Mouse (Mus musculus) hindbrain, postnatal 0 days (tissue): ENCODE measurements around the gene Hormad1. TPM values are rescaled to one million over a fixed set of nuclear protein-coding genes. Genes with fewer than 3 reads are reported as not detected.

ENCODE experiments used
- ATAC-seq: fragments of 200-750 bp; cut with Nextera tagmentation; 2 replicates; pipeline ENCODE4 v1.8.0; 2017; ENCODE audit warnings: mild to moderate bottlenecking, moderate TSS enrichment, moderate library complexity
- DNase-seq: peaks from one replicate; pipeline ENCODE4 v3.0.0-alpha.2; 2015; ENCODE audit warnings: low spot score
- H3K27ac ChIP-seq: fragments of 300-500 bp; sonication (generic); 2 replicates; pipeline ENCODE4 v1.5.1; 2014; ENCODE audit warnings: mild to moderate bottlenecking
- H3K27me3 ChIP-seq: fragments of 300-500 bp; sonication (generic); 2 replicates; pipeline ENCODE4 v1.6.1; 2014; ENCODE audit warnings: low read length, mixed read lengths; ENCODE audit not compliant: insufficient read depth
- H3K36me3 ChIP-seq: fragments of 300-500 bp; sonication (generic); 2 replicates; pipeline ENCODE4 v1.6.1; 2014; ENCODE audit warnings: low read length, mixed read lengths; ENCODE audit not compliant: insufficient read depth
- H3K4me1 ChIP-seq: fragments of 300-500 bp; sonication (generic); 2 replicates; pipeline ENCODE4 v1.6.1; 2014; ENCODE audit warnings: antibody characterized with exemption, low read length, mixed read lengths; ENCODE audit not compliant: insufficient read depth
- H3K4me2 ChIP-seq: fragments of 300-500 bp; sonication (generic); 2 replicates; pipeline ENCODE4 v1.6.1; 2014; ENCODE audit warnings: low read depth, mild to moderate bottlenecking, low read length, moderate library complexity, mixed read lengths
- H3K4me3 ChIP-seq: fragments of 300-500 bp; sonication (generic); 2 replicates; pipeline ENCODE4 v1.5.1; 2014; ENCODE audit warnings: low read length
- H3K9ac ChIP-seq: fragments of 300-500 bp; sonication (generic); replicated peaks from 2 replicates; pipeline ENCODE4 v1.6.1; 2014; ENCODE audit warnings: mild to moderate bottlenecking, low read length, moderate library complexity, mixed read lengths
- H3K9me3 ChIP-seq: fragments of 300-500 bp; sonication (generic); 2 replicates; pipeline ENCODE4 v1.6.1; 2016; ENCODE audit warnings: low read length, mixed read lengths
- CTCF ChIP-seq: IDR thresholded peaks from 2 replicates; pipeline ENCODE4 v1.5.1; 2016; ENCODE audit warnings: antibody characterized with exemption, control low read depth, low read depth
- WGBS: fragments of 180-500 bp; shearing (Covaris S2); extraction: QIAGEN DNeasy Blood & Tissue Kit; methylation state at CpG from one replicate; pipeline ENCODE4 v1.1.7; 2014; 5-methylcytosine and 5-hydroxymethylcytosine counted together
- polyA plus RNA-seq: library from polyadenylated mRNA; unstranded; fragments of >200 nt; fragmentation: Nextera tagmentation; extraction: Ambion mirVana; gene quantifications from 2 replicates; pipeline ENCODE4 v1.2.1, GENCODE M21; 2015
- total RNA-seq: library from RNA; depleted of rRNA; stranded (reverse); fragments of >200 nt; gene quantifications from 2 replicates; pipeline ENCODE4 v1.2.3, GENCODE M21; 2014; rRNA removed

The Hormad1 gene
- total and polyA plus RNA-seq, 2 experiments from 2014 or later = not detected

DNA sequence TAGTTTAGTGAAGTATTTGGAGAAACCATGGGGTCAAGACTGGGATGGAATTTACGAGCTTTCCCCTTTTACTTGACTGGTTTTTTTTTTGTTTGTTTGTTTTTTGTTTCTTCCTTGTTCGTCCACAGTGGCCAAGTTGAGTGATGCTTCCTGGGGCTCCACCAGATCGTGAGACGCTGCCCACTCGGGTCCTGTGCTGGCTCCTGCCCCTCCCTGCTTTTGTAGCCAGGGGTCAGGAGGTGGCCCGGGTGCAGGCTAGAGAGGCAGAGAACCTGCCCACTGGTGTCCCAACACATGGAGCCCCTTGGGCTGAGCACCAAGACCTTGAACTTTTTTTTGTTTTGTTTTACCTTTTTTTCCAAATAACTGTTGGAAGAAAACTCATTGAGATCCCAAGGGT lies 71.8 kb downstream of the Hormad1 start:
- no peak for ATAC-seq
- Histone ChIP-seq H3K9me3 (no peaks in the 10 kb centered on the region), H3K4me2 (no peak overlapping the region), H3K27me3 (no peaks in the 10 kb centered on the region), H3K9ac (no peak overlapping the region), H3K4me3 (no peak overlapping the region), H3K4me1 (peaks cover 4% of the 10 kb centered on the region), H3K36me3 (peaks cover 62% of the 10 kb centered on the region), H3K27ac (no peak overlapping the region)
- no peak for TF ChIP-seq CTCF
- DNase-seq = no peak
- 74% methylated on average over 6 of the region's 6 CpGs for WGBS

DNA sequence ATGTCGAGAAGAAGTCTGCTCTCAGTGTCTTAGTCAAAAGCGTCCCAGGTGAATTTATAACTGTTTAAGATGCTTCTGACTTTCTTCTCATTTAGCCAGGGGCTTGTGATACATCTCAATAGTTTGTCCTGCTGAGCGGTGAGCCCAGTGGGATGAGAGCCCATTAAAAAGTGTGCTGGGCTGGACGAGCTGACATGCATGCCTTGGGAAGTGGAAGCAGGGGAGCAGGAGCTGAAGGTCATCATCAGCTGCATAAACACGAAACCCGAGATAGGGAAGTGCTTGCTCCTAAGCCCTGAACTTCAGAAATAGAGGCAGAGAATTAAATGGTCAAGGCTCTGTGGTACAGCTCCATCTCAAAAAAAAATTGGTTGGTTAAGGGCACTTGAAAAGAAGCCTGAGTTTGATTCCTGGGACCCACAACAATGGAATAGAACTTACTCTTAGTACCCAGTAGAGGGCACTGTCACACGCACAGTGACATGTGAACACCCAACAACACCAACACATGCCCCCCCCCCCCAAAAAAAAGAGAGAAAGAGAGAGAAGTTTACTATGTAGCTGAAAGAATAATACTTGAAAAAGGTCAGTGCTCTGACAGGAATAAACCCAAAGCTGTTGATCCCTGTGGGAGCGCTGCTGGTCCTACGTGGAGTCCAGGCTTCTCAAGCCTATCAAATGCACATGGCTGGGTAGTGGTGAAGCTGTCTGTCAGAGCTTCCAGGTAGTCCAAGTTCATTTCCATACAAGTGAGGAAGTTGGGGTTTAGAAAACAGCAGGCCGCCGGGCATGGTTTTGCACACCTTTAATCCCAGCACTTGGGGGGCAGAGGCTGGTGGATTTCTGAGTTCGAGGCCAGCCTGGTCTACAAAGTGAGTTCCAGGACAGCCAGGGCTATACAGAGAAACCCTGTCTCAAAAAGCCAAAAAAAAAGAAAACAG lies 73.4 kb downstream of the Hormad1 start:
- no peaks in the 10 kb centered on the region for H3K27me3 ChIP-seq
- peaks cover 52% of the 10 kb centered on the region for H3K36me3 ChIP-seq
- no peak overlapping the region for H3K4me2 ChIP-seq
- no peaks in the 10 kb centered on the region for H3K9me3 ChIP-seq
- WGBS = 75% methylated on average over 12 of the region's 12 CpGs
- ATAC-seq (peak; percentile 52; the same call in 1 of the 2 replicates), DNase-seq (peak; percentile 50)
- H3K4me1 ChIP-seq = no peaks in the 10 kb centered on the region
- H3K4me3 ChIP-seq = no peak overlapping the region
- H3K27ac ChIP-seq = no peak overlapping the region
- peak; percentile 69 for TF ChIP-seq CTCF
- H3K9ac ChIP-seq = no peak overlapping the region

- H3K4me3 ChIP-seq = no peak overlapping the region
- 61% methylated on average over 4 of the region's 4 CpGs for WGBS
- H3K27me3 ChIP-seq = no peaks in the 10 kb centered on the region
- H3K4me1 ChIP-seq = no peaks in the 10 kb centered on the region
- H3K4me2 ChIP-seq = no peak overlapping the region
- no peak for ATAC-seq
- DNase-seq = no peak
- no peak overlapping the region for H3K27ac ChIP-seq
- H3K9ac ChIP-seq = no peak overlapping the region
- no peak for TF ChIP-seq CTCF
- peaks cover 37% of the 10 kb centered on the region for H3K36me3 ChIP-seq
- H3K9me3 ChIP-seq = no peaks in the 10 kb centered on the region
Observed at GRCm38 (mm10) chr3:95635636-95636035, 76.2 kb downstream of the Hormad1 start.

GRCm38 (mm10) chr3:95636072-95636471 lies 76.6 kb downstream of the Hormad1 start:
- Histone ChIP-seq H3K27me3 (no peaks in the 10 kb centered on the region), H3K27ac (no peak overlapping the region), H3K9me3 (no peaks in the 10 kb centered on the region), H3K4me3 (no peak overlapping the region), H3K4me1 (no peaks in the 10 kb centered on the region), H3K9ac (no peak overlapping the region), H3K36me3 (peaks cover 34% of the 10 kb centered on the region), H3K4me2 (no peak overlapping the region)
- WGBS = 86% methylated on average over 4 of the region's 4 CpGs
- no peak for TF ChIP-seq CTCF
- DNase-seq (no peak), ATAC-seq (no peak)

Other genes with a start within 250 kb of the Hormad1 start
- gene Cers2, start 244.9 kb upstream of the Hormad1 start, total RNA-seq = 43.7 and 64.0 TPM in 2 replicates
- 87.4 and 90.5 TPM in 2 replicates for gene Cers2, start 244.9 kb upstream of the Hormad1 start, polyA plus RNA-seq
- gene Setdb1, start 202.5 kb upstream of the Hormad1 start, total RNA-seq = 36.6 and 50.8 TPM in 2 replicates
- gene Setdb1, start 202.5 kb upstream of the Hormad1 start, polyA plus RNA-seq = 26.4 and 26.5 TPM in 2 replicates
- not detected in 2 replicates for gene 4930558C23Rik, start 156.8 kb upstream of the Hormad1 start, total RNA-seq
- not detected in 2 replicates for gene 4930558C23Rik, start 156.8 kb upstream of the Hormad1 start, polyA plus RNA-seq
- 16.0 and 16.7 TPM in 2 replicates for gene Arnt, start 125.3 kb upstream of the Hormad1 start, total RNA-seq
- 9.6 and 11.6 TPM in 2 replicates for gene Arnt, start 125.3 kb upstream of the Hormad1 start, polyA plus RNA-seq
- 4.9 and 6.7 TPM in 2 replicates for gene Ctsk, start 60.4 kb upstream of the Hormad1 start, total RNA-seq
- gene Ctsk, start 60.4 kb upstream of the Hormad1 start, polyA plus RNA-seq = 11.6 TPM in 2 replicates
- gene Ctss, start 32.9 kb upstream of the Hormad1 start, total RNA-seq = 9.8 and 11.5 TPM in 2 replicates
- gene Ctss, start 32.9 kb upstream of the Hormad1 start, polyA plus RNA-seq = 26.1 and 26.6 TPM in 2 replicates
- 17.3 and 18.4 TPM in 2 replicates for gene Golph3l, start 29.3 kb downstream of the Hormad1 start, total RNA-seq
- 19.3 and 20.1 TPM in 2 replicates for gene Golph3l, start 29.3 kb downstream of the Hormad1 start, polyA plus RNA-seq
- gene Ensa, start 65.3 kb downstream of the Hormad1 start, total RNA-seq = 84.3 and 93.8 TPM in 2 replicates
- gene Ensa, start 65.3 kb downstream of the Hormad1 start, polyA plus RNA-seq = 136 and 139 TPM in 2 replicates
- gene Mcl1, start 99.1 kb downstream of the Hormad1 start, total RNA-seq = 110 and 126 TPM in 2 replicates
- gene Mcl1, start 99.1 kb downstream of the Hormad1 start, polyA plus RNA-seq = 38.8 and 41.5 TPM in 2 replicates
- gene Adamtsl4, start 128.2 kb downstream of the Hormad1 start, total RNA-seq = 1.0 and 1.6 TPM in 2 replicates
- gene Adamtsl4, start 128.2 kb downstream of the Hormad1 start, polyA plus RNA-seq = 1.4 and 2.1 TPM in 2 replicates
- gene Ecm1, start 179.9 kb downstream of the Hormad1 start, total RNA-seq = 11.4 and 14.3 TPM in 2 replicates
- 8.9 and 11.4 TPM in 2 replicates for gene Ecm1, start 179.9 kb downstream of the Hormad1 start, polyA plus RNA-seq
- gene Tars2, start 200.5 kb downstream of the Hormad1 start, total RNA-seq = 32.8 and 40.3 TPM in 2 replicates
- 39.5 and 40.9 TPM in 2 replicates for gene Tars2, start 200.5 kb downstream of the Hormad1 start, polyA plus RNA-seq